Mouse (Mus musculus) E14TG2a.4 (cell line): ENCODE results near the gene Ly6g5c.

Source experiments
- CTCF ChIP-seq: conservative IDR thresholded peaks from 2 replicates; pipeline ENCODE4 v1.5.1; 2014; ENCODE audit warnings: low read length
- NANOG ChIP-seq: IDR thresholded peaks from 2 replicates; pipeline ENCODE4 v1.6.1; 2014; ENCODE audit warnings: borderline replicate concordance, low read length, mixed read lengths

- TF ChIP-seq CTCF (no peak), NANOG (no peak)
These were observed 31.4 kb upstream of the Ly6g5c start, which contains the start of gene Ly6g6e for GRCm38 (mm10) chr17:35076507-35077176.
